Mouse (Mus musculus) myocyte (in vitro differentiated cells): ENCODE measurements around the gene Cyp27b1. TPM values are rescaled to one million over a fixed set of nuclear protein-coding genes. Genes with fewer than 3 reads are reported as not detected.
A peak's percentile ranks its signal among the peaks of the same experiment; 100 is the strongest.

Experiments
- H3K27me3 ChIP-seq: one replicate; pipeline ENCODE4 v1.6.1; 2011; ENCODE audit not compliant: control insufficient read depth, insufficient read depth, insufficient read length
- H3K36me3 ChIP-seq: one replicate; pipeline ENCODE4 v1.6.1; 2011; ENCODE audit not compliant: control insufficient read depth, insufficient read depth
- H3K4me2 ChIP-seq: one replicate; pipeline ENCODE4 v1.6.1; 2011; ENCODE audit warnings: low read depth, control low read depth
- H3K4me3 ChIP-seq: one replicate; pipeline ENCODE4 v1.5.1; 2011; ENCODE audit warnings: mild to moderate bottlenecking, control low read depth, moderate library complexity
- H3K79me2 ChIP-seq: one replicate; pipeline ENCODE4 v1.6.1; 2011; ENCODE audit not compliant: control insufficient read depth, insufficient read depth
- H3ac ChIP-seq: one replicate; pipeline ENCODE4 v1.6.1; 2011; ENCODE audit not compliant: control insufficient read depth, insufficient read length
- CEBPB ChIP-seq: IDR thresholded peaks from 2 replicates; pipeline ENCODE4 v1.6.1; 2011; ENCODE audit warnings: mild to moderate bottlenecking, moderate library complexity; ENCODE audit not compliant: poor library complexity, insufficient read depth, severe bottlenecking
- E2F4 ChIP-seq: IDR thresholded peaks from one replicate; pipeline ENCODE4 v1.6.1; 2011; ENCODE audit warnings: mild to moderate bottlenecking, control low read depth, moderate library complexity; ENCODE audit not compliant: insufficient read depth
- MAX ChIP-seq: IDR thresholded peaks from one replicate; pipeline ENCODE4 v1.6.1; 2011; ENCODE audit warnings: low read depth, mild to moderate bottlenecking, control low read depth
- MYOD1 ChIP-seq, 3 experiments: IDR thresholded peaks; one replicate each; pipeline ENCODE4 v1.6.1; 2011; ENCODE audit warnings: control low read depth in 2 of 3, low read depth in 2 of 3, mild to moderate bottlenecking in 2 of 3, moderate library complexity in 1 of 3; ENCODE audit not compliant: insufficient read length in 2 of 3, control insufficient read depth in 1 of 3
- MYOG ChIP-seq, 3 experiments: IDR thresholded peaks; one replicate each; pipeline ENCODE4 v1.6.1; 2011; ENCODE audit warnings: control low read depth in 2 of 3, low read depth in 2 of 3, mild to moderate bottlenecking in 2 of 3; ENCODE audit not compliant: insufficient read length in 2 of 3, control insufficient read depth in 1 of 3, insufficient read depth in 1 of 3
- POLR2A ChIP-seq: IDR thresholded peaks from one replicate; pipeline ENCODE4 v1.6.1; 2011; ENCODE audit warnings: low read depth, mild to moderate bottlenecking, control low read depth, moderate library complexity; ENCODE audit not compliant: insufficient read length
- POLR2AphosphoS2 ChIP-seq: IDR thresholded peaks from one replicate; pipeline ENCODE4 v1.6.1; 2011; ENCODE audit warnings: low read depth, control low read depth; ENCODE audit not compliant: insufficient read length
- REST ChIP-seq: IDR thresholded peaks from one replicate; pipeline ENCODE4 v1.6.1; 2011; ENCODE audit warnings: mild to moderate bottlenecking, control low read depth, moderate library complexity; ENCODE audit not compliant: insufficient read depth, insufficient read length
- SRF ChIP-seq: IDR thresholded peaks from one replicate; pipeline ENCODE4 v1.6.1; 2011; ENCODE audit warnings: low read depth; ENCODE audit not compliant: control insufficient read depth, insufficient read length
- TCF12 ChIP-seq: IDR thresholded peaks from one replicate; pipeline ENCODE4 v1.6.1; 2011; ENCODE audit warnings: mild to moderate bottlenecking, control low read depth; ENCODE audit not compliant: poor library complexity, insufficient read depth, severe bottlenecking
- TCF3 ChIP-seq: IDR thresholded peaks from one replicate; pipeline ENCODE4 v1.6.1; 2011; ENCODE audit warnings: low read depth, control low read depth; ENCODE audit not compliant: insufficient read length
- USF1 ChIP-seq: IDR thresholded peaks from one replicate; pipeline ENCODE4 v1.6.1; 2011; ENCODE audit warnings: low read depth, mild to moderate bottlenecking, control low read depth, moderate library complexity
- polyA plus RNA-seq: library from polyadenylated mRNA; unstranded; fragments of >200 nt; fragmentation: generic; extraction: Trizol; gene quantifications from one replicate; pipeline ENCODE4 v1.2.1, GENCODE M21; 2012; ENCODE audit warnings: missing spikeins

Cyp27b1 gene
- polyA plus RNA-seq, 1 experiment = 0.56 TPM

DNA sequence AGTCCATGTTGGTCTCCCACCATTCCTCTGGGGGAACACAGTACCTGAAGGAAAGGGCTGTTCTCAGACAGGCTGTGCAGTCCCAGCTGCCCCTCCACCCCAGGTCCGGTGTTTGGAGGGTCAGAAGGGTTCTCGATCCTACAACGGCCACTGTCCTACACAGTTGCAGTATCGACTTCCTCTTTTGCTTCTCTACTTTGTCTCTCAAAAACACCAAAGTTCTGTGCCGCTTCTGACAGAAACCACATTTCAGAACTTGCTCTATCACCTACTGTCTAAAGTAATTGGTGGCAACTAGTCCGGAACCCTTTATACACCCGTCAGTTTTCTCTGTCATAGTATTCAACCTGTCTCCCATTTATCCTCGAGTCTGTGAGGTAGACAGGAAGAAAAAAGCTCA lies 7.4 kb downstream of the Cyp27b1 start:
- no peaks in the 10 kb centered on the region for H3K36me3 ChIP-seq
- no peak overlapping the region for H3K4me3 ChIP-seq
- no peak overlapping the region for H3ac ChIP-seq
- H3K4me2 ChIP-seq = no peak overlapping the region
- no peaks in the 10 kb centered on the region for H3K79me2 ChIP-seq
- no peak for TF ChIP-seq SRF
- no peak for TF ChIP-seq POLR2A
- TF ChIP-seq TCF3 = no peak
- TF ChIP-seq REST = no peak
- TF ChIP-seq USF1 = no peak
- TF ChIP-seq MYOG (IDR thresholded peaks at IDR 0.05; ENCODE audit: control insufficient read depth in 1 of 3, insufficient read depth in 1 of 3, insufficient read length in 2 of 3, low read depth in 2 of 3) = no peak
- no peak for TF ChIP-seq MAX
- no peak for TF ChIP-seq CEBPB
- TF ChIP-seq E2F4 = no peak
- TF ChIP-seq MYOD1 (IDR thresholded peaks at IDR 0.05; ENCODE audit: control insufficient read depth in 1 of 3, insufficient read length in 2 of 3, low read depth in 2 of 3) = no peak
- TF ChIP-seq TCF12 = no peak
- TF ChIP-seq POLR2AphosphoS2 = no peak
- H3K27me3 ChIP-seq = no peaks in the 10 kb centered on the region

GRCm38 (mm10) chr10:127056490-127056889 lies 8.4 kb downstream of the Cyp27b1 start:
- Histone ChIP-seq H3K27me3 (no peaks in the 10 kb centered on the region), H3ac (no peak overlapping the region), H3K4me2 (no peak overlapping the region), H3K79me2 (no peaks in the 10 kb centered on the region), H3K36me3 (no peaks in the 10 kb centered on the region), H3K4me3 (no peak overlapping the region)
- TF ChIP-seq USF1 (no peak), E2F4 (no peak), POLR2AphosphoS2 (no peak), CEBPB (no peak), TCF12 (no peak), SRF (no peak), POLR2A (no peak)

DNA sequence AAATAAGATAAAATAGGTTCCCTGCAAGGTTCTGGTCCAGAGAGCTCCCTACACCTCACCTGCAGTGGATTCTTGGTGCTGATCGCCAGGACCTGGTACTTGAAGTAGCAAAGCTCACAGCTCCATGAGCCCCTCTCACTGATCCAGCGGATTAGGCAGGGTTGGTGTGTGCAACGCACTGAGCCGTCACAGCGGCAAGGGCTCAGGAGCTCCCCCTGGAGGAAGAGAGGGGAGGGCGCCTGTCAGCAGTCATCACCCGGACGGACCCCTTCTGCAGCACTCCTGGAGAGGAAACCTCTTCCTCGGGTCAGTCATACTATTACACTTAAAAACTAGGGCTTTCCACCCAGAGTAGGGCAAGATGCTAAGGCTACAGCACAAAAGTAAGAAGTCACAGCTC lies 10.1 kb downstream of the Cyp27b1 start:
- H3ac ChIP-seq = no peak overlapping the region
- H3K4me2 ChIP-seq = peak overlapping the region; percentile 51
- no peak overlapping the region for H3K4me3 ChIP-seq
- TF ChIP-seq TCF3 (no peak), MYOG (IDR thresholded peaks at IDR 0.05; ENCODE audit: control insufficient read depth in 1 of 3, insufficient read depth in 1 of 3, insufficient read length in 2 of 3, low read depth in 2 of 3) (no peak), MYOD1 (IDR thresholded peaks at IDR 0.05; ENCODE audit: control insufficient read depth in 1 of 3, insufficient read length in 2 of 3, low read depth in 2 of 3) (no peak), MAX (no peak), E2F4 (no peak), SRF (no peak), REST (no peak), POLR2A (no peak), TCF12 (no peak), USF1 (no peak), CEBPB (no peak), POLR2AphosphoS2 (no peak)
- H3K79me2 ChIP-seq = no peaks in the 10 kb centered on the region
- no peaks in the 10 kb centered on the region for H3K36me3 ChIP-seq
- no peaks in the 10 kb centered on the region for H3K27me3 ChIP-seq

GRCm38 (mm10) chr10:127058708-127059107 lies 10.7 kb downstream of the Cyp27b1 start:
- peak overlapping the region; percentile 51 for H3K4me2 ChIP-seq
- no peaks in the 10 kb centered on the region for H3K36me3 ChIP-seq
- H3K79me2 ChIP-seq = peaks cover 2% of the 10 kb centered on the region
- no peak overlapping the region for H3K4me3 ChIP-seq
- no peak overlapping the region for H3ac ChIP-seq
- H3K27me3 ChIP-seq = no peaks in the 10 kb centered on the region
- no peak for TF ChIP-seq E2F4
- TF ChIP-seq REST = no peak
- no peak for TF ChIP-seq MAX

DNA sequence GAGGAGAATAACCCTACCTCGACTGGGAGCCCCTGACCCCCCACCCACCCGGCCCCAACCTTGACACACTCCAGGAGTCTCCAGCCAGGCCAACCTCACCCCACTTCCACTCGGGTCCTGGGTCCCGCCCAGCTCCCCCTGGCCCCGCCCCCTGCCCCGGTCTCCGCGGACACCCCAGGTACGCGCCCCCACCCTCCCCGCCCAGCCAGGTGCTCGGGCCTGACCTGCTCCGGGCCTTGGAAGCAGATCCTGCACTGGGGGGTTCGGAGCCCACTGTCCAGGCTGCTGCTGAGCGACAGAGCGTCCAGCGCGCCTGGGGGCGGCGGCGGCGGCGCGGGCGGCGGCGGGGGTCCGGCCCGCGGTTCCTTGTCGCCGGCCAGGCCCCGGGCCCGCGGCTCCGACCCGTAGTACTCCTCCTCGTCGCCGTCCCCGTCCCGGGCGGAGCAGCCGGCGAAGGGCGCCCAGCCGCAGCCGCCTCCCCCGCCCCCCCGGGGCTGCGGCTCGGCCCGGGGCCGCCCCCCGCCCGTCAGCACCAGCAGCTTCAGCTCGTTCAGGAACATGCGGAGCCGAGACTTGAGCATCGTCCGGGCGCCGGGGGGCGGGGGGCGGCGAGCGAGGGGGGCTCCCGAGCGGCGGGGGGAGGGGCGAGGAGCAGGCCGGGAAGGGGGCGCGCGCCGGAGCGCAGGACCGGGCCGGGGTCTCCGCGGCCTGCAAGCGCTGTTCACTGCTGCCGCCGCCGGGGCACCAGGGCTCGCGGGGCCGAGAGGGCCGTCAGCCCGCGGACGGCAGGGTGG lies 11.3 kb downstream of the Cyp27b1 start:
- no peaks in the 10 kb centered on the region for H3K36me3 ChIP-seq
- no peaks in the 10 kb centered on the region for H3K27me3 ChIP-seq
- TF ChIP-seq TCF12 (no peak), MYOD1 (IDR thresholded peaks at IDR 0.05; ENCODE audit: control insufficient read depth in 1 of 3, insufficient read length in 2 of 3, low read depth in 2 of 3) (no peak), POLR2A (no peak)

More for the DNA sequence above, 11.3 kb downstream of the Cyp27b1 start:
- Histone ChIP-seq H3K4me2 (peak overlapping the region; percentile 51), H3K4me3 (peak overlapping the region; percentile 13), H3K79me2 (peaks cover 8% of the 10 kb centered on the region), H3ac (peak overlapping the region; percentile 31)
